Mouse (Mus musculus) retina, postnatal 1 day (tissue): ENCODE data around the gene Zfp455.
"Not testable (repeated sequence)": the region's sequence is repeated elsewhere in the genome, so short reads cannot be mapped to it uniquely, and the experiment has no call there.

Experiments used
- DNase-seq: peaks from one replicate; pipeline ENCODE4 v3.0.0-alpha.2; 2012

Zfp455 gene

DNA sequence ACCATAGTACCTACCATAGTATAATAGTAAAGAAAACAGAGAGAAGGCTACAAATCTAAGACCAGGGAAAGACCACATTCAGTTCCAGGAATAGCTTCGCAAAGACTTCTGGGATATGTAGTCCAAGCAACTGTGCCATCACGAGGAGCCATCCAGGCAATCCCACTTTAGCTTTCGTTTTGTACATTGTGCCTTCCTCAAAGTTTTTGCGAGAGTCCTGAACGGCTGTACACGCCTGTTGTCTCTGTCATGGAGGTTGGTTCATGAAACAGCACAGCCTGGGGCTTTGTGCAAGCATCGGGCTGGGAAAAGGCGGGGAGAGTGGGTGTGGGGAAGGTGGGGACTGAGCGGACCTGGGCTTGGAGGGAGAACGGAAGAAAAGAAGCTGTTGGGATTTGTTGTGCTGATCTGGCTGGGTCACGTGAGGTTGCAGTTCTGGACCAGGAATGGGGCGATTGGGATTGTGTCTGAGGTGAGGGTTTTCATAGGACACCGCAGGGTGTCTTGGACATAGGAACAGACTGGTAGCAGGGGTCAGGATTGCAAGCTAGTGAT, at the start of gene Zfp455:
Zfp455 (plus strand) TSS at position 167 of the 555 bp plus-strand sequence.
- peak; percentile 88 for DNase-seq

DNA sequence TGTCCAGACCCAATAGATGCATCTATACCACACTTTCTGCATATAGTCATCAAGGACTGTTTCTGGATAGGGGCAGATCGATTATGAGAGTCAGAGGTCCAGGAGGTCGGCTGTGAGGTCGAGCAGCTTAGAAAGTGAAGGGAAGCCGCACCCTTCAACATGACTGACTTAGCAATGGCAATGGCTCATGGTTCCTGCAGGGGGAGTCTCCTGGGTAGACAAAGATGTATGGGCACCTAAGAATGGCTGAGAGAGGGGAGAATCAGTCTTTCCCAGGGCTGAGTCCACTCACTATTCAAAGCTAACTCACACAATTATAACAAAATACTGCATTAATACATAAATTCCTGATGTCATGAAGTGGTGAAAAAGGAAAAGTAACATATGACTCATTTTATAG, 28.2 kb upstream of the Zfp455 start:
- not testable (repeated sequence) for DNase-seq

DNA sequence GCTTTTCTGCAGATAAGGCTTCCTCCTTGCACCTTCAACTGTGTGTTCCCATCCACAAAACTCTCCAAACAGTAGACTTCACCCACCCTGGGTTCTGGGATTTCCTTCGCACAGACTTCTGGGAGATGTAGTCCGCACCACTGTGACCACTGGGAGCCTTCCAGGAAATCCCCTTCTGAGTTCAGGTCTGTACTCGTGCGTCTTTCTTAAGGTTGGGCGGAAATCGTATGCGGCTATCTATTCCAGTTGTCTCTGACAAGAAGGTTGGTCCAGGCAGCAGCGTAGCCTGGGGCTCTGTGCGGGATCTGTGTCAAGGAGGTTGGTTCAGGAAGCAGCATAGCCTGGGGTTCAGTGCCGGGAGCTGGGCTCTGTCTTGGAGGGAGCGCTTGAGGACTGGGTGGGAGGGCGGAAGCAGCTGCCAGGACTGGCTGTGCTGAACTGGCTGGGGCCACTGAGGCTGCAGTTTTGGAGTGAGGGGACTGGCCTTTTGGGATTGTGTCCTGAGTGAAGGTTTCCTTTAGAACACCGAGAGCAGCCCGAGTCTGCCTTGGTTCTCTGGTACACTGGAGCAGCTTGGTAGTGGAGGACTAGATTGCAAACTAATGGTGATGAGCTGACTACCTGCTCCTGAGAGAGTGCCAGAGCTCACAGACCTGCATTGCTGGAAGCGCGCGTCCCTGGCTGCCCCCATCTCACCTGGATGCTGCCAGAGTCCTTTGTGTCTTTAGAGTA, 21.1 kb upstream of the Zfp455 start, which contains the start of gene Rsl1:
Rsl1 (plus strand) TSS at position 192 of the 732 bp plus-strand sequence.
- DNase-seq = peak; percentile 77

DNA sequence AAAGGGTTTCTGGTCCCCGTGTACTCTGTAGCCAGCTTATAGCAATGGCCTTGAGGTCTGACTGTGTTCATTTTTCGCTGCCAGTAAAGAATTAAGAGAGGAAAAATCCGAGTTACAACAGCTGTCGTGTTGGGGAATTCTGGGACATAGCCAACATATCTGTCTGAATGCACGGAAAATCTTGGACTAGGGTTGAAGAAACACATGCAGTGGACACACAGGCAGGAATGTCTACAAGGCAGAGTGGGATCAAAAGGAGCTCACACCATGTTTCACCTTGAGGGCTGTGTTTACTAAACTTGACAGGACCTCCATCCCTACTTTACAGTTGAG, 20.6 kb upstream of the Zfp455 start:
- DNase-seq = peak; percentile 3

DNA sequence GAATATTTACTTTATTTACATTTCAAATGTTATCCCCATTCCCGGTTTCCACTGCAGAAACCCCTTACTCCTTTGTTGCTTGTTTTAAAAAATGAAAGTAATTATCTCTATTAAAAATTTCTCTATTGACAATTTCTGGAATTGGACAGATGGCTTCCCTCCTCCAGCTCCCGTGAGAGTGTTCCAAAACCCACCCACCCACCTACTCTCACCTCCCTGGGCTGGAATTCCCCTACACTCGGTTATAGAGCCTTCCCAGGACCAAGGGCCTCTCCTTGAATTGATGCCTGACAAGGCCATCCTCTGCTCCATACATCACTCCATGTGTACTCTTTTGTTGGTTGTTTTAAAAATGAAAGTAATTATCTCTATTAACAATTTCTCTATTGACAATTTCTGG, 7.3 kb downstream of the Zfp455 start:
- DNase-seq = no peak

DNA sequence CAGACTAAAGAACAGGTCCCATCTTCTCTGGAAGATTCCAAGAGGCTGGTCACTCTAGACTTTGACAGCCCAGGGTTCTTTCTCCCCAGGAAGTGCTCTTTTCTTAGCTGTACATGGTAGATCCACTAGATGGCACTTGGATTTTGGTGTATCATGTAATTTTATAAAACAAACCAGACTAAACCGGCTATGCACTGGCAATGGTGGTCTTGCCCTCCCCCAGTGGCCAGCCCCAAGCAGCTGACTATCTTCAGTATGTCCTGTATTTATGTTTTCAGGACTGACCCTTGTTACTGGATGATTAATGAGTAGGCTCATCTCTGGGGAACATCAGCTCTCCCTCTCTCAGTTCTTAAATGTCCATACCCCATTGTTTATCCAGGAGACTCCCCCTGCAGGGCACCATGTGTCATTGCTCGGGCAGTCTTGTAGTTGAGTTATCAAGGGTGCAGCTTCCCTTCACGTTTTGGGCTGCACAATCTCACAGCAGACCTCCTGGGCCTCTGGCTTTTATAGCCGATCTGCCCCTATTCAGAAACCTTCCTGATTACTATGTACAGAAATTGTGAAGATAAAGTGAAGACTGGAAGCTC, 19.8 kb downstream of the Zfp455 start:
- DNase-seq = peak; percentile 16
